Mouse (Mus musculus) CH12F3 (cell line): Measurements from ENCODE around the gene Olfr873.
"Not testable (repeated sequence)": the region's sequence is repeated elsewhere in the genome, so short reads cannot be mapped to it uniquely, and the experiment has no call there.

Experiments used
- in situ Hi-C: fragments of 300-500 bp; cut with MboI; formaldehyde crosslinking; loops from 2 replicates; pipeline ENCODE4 v1.14.3; 2020; ENCODE audit warnings: low sequenced_read_pairs

Gene Olfr873

DNA sequence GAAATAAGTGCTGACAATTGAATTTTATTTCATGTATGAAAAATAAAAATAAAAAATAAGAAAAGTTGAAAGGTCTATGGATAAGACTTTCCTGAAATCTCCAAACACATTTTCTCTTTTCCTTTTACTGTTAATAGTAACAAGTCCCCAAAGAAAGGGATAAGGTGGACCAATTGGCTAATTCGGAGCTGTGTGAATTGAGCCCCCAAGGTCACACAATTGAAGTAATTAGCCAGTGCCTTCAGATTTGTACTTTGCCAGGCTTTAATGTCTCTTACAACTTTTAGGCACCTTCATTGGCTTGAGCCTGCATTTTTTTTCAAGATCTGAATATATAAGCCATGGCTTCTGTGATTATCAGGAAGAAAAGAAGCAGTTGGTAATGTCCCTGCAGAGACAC is at the start of gene Olfr873:
Gene Olfr873 (plus strand): TSS at position 301 of the 400 bp plus-strand sequence.
- in situ Hi-C loops, result no loop called here

DNA sequence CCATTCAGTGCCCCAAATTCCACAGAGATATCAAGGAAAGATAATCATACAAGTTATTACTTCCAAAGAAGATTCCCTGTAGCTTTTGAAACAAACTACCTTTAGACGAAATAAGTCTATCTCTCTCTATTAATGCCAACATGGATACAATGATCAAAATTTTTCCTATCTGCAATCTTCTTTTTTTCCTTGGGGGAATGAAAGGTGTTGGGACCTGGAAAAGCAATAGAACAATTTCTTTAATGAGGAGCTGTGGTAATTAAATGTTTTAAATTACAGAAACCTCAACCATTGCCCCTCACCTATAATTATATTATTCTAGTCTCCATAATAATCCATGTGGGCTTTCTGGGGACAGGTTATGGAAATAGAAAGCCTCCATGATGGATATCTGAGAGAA is 16.3 kb upstream of the Olfr873 start, which contains the start of gene Olfr39:
Gene Olfr39 (plus strand): TSS at position 301 of the 400 bp plus-strand sequence.
- in situ Hi-C loops, result no loop called here

DNA sequence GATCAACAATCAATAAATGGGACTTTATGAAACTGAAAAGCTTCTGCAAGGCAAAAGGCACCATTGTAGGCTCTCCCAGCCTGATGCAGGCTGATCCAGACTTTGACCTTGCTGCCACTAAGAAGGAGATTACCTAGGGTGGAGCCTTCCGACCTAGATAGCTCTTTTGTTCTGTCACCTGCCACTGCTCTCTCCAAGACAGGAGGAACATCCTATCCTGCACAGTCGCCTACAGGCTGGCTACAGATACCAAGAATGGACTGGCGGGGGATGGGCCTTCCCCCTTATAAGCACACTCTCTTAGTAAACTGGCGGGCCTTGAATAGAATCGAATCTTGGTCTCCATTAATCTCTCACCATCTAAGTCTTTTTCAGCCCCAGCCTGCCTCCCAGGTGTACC is 2.8 kb upstream of the Olfr873 start:
- in situ Hi-C loops, result not testable (repeated sequence)

DNA sequence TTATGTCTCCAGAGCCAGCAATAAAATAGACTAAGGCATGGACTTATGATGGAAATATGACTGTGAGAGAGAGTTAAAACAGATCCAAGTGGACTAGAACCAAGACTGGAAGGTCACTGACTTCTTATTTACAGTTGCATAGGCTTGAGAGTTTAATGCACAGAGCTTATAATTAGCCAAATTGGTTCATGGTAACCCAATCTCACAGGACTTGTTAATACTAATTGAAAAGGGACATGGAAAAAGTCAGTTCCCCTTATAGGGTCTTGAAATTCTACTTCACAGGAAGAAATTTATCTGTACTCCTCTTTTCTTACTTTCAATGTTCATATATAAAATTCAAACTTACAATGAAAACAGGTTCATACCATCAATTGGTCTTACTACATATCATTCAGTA is 37.7 kb downstream of the Olfr873 start, which contains the start of gene Olfr18:
Gene Olfr18 (minus strand): TSS at position 101 of the 400 bp plus-strand sequence.
- in situ Hi-C loops, result no loop called here

DNA sequence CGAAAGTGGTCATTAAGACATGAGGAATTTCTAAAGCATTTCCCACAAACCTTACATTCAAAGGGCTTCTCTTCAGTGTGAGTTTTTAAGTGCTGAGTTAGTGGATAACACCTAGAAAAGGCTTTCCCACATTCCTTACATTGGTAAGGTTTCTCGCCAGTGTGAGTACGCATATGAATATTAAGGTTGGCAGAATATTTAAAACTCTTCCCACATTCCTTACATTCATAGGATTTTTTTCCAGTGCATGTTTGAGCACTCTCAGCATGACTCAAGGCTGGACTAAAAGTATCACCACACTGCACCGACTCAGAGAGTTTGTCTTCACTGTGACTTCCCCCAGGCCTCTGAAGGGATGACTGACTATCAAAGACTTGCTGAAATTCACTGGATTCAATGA is 50.2 kb downstream of the Olfr873 start:
- in situ Hi-C loops, result no loop called here
